Mouse (Mus musculus): ENCODE results near the gene Tnfsf13b. TPM values are rescaled to one million over a fixed set of nuclear protein-coding genes. Genes with fewer than 3 reads are reported as not detected.
A peak's percentile ranks its signal among the peaks of the same experiment; 100 is the strongest.

Gene Tnfsf13b
- polyA plus RNA-seq, 1 experiment: 1.1 TPM

GRCm38 (mm10) chr8:9978475-9979230, 27.6 kb upstream of the Tnfsf13b start:
- TF ChIP-seq CTCF (IDR thresholded peaks at IDR 0.05; ENCODE audit: extremely low read depth, insufficient read depth, low read length) (no peak), POLR2A (IDR thresholded peaks at IDR 0.05; ENCODE audit: extremely low read depth, insufficient read depth, low read length) (no peak)
- H3K4me1 ChIP-seq (ENCODE audit: control insufficient read depth, insufficient read depth, low read length): peaks cover 13% of the 10 kb centered on the region
- peak overlapping the region; percentile 91 for H3K4me3 ChIP-seq (ENCODE audit: insufficient read depth, low read length)
- no peak overlapping the region for H3K27ac ChIP-seq (ENCODE audit: insufficient read depth, low read length)

GRCm38 (mm10) chr8:9979746-9980145, 26.5 kb upstream of the Tnfsf13b start:
- no peak for TF ChIP-seq CTCF (IDR thresholded peaks at IDR 0.05; ENCODE audit: extremely low read depth, insufficient read depth, low read length)
- TF ChIP-seq POLR2A (IDR thresholded peaks at IDR 0.05; ENCODE audit: extremely low read depth, insufficient read depth, low read length): no peak
- H3K27ac ChIP-seq (ENCODE audit: insufficient read depth, low read length): no peak overlapping the region
- no peak overlapping the region for H3K4me3 ChIP-seq (ENCODE audit: insufficient read depth, low read length)
- H3K4me1 ChIP-seq (ENCODE audit: control insufficient read depth, insufficient read depth, low read length): peaks cover 13% of the 10 kb centered on the region

GRCm38 (mm10) chr8:9980188-9980587, 26.1 kb upstream of the Tnfsf13b start:
- TF ChIP-seq POLR2A (IDR thresholded peaks at IDR 0.05; ENCODE audit: extremely low read depth, insufficient read depth, low read length) (no peak), CTCF (IDR thresholded peaks at IDR 0.05; ENCODE audit: extremely low read depth, insufficient read depth, low read length) (no peak)
- H3K27ac ChIP-seq (ENCODE audit: insufficient read depth, low read length): no peak overlapping the region

DNA sequence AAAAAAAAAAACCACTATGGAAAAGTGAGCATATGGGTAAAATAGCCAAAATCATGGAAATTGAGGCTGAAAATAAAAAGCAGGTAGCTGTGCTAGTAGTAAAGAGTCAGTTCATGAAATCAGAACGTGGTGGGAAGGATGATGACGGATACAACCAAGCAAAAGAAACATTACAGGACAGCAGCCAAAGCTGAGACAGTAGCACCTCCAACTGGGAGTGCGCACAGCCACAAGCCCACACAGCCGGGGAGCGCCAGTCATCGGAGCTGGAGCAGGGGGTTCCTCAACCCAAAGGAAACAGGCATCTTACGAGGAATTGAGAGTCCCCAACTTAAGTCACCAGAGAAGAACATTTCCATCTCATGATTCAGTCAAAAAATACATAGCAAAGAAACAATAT, 2.2 kb upstream of the Tnfsf13b start:
- no peak overlapping the region for H3K27ac ChIP-seq (ENCODE audit: insufficient read depth, low read length)
- no peak for TF ChIP-seq CTCF (IDR thresholded peaks at IDR 0.05; ENCODE audit: extremely low read depth, insufficient read depth, low read length)

More at GRCm38 (mm10) chr8:9980188-9980587, 26.1 kb upstream of the Tnfsf13b start:
- Histone ChIP-seq H3K4me1 (ENCODE audit: control insufficient read depth, insufficient read depth, low read length) (peaks cover 13% of the 10 kb centered on the region), H3K4me3 (ENCODE audit: insufficient read depth, low read length) (no peak overlapping the region)

DNA sequence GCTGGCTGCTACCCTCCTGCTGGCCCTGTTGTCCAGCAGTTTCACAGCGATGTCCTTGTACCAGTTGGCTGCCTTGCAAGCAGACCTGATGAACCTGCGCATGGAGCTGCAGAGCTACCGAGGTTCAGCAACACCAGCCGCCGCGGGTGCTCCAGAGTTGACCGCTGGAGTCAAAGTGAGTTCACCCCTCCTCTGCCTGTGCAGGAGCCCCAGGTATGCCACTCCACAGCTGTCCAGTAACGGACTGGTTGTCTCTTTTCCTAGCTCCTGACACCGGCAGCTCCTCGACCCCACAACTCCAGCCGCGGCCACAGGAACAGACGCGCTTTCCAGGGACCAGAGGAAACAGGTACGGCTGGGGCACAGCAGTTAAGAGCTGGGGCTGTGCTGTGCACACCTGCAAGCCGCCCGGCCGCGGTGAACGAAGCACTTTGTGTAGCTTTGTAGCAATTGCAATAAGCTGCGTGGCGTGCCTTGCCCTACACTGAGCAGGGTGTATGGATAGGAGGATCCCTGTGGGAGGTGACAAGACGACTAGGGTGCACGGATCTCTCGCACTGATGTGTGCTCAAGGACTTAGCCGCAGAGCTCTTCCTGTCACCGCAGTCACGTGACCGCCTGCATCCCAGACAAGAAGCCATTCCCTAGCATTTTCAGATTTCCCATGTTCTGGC, 856 bp downstream of the Tnfsf13b start:
- TF ChIP-seq CTCF (IDR thresholded peaks at IDR 0.05; ENCODE audit: extremely low read depth, insufficient read depth, low read length) (no peak), POLR2A (IDR thresholded peaks at IDR 0.05; ENCODE audit: extremely low read depth, insufficient read depth, low read length) (peak; percentile 54; the same call in 1 of the 2 replicates)
- Histone ChIP-seq H3K4me1 (ENCODE audit: control insufficient read depth, insufficient read depth, low read length) (no peaks in the 10 kb centered on the region), H3K4me3 (ENCODE audit: insufficient read depth, low read length) (peak overlapping the region; percentile 20), H3K27ac (ENCODE audit: insufficient read depth, low read length) (no peak overlapping the region)

More for the DNA sequence above, 2.2 kb upstream of the Tnfsf13b start:
- no peaks in the 10 kb centered on the region for H3K4me1 ChIP-seq (ENCODE audit: control insufficient read depth, insufficient read depth, low read length)
- no peak overlapping the region for H3K4me3 ChIP-seq (ENCODE audit: insufficient read depth, low read length)

- peak overlapping the region; percentile 20 for H3K4me3 ChIP-seq (ENCODE audit: insufficient read depth, low read length)
- no peaks in the 10 kb centered on the region for H3K4me1 ChIP-seq (ENCODE audit: control insufficient read depth, insufficient read depth, low read length)
- no peak overlapping the region for H3K27ac ChIP-seq (ENCODE audit: insufficient read depth, low read length)
- no peak for TF ChIP-seq POLR2A (IDR thresholded peaks at IDR 0.05; ENCODE audit: extremely low read depth, insufficient read depth, low read length)
Measured at GRCm38 (mm10) chr8:10007660-10008028, 1.4 kb downstream of the Tnfsf13b start.

GRCm38 (mm10) chr8:10016252-10016651, 10.0 kb downstream of the Tnfsf13b start:
- Histone ChIP-seq H3K27ac (ENCODE audit: insufficient read depth, low read length) (no peak overlapping the region), H3K4me3 (ENCODE audit: insufficient read depth, low read length) (no peak overlapping the region), H3K4me1 (ENCODE audit: control insufficient read depth, insufficient read depth, low read length) (no peaks in the 10 kb centered on the region)
- no peak for TF ChIP-seq CTCF (IDR thresholded peaks at IDR 0.05; ENCODE audit: extremely low read depth, insufficient read depth, low read length)
- TF ChIP-seq POLR2A (IDR thresholded peaks at IDR 0.05; ENCODE audit: extremely low read depth, insufficient read depth, low read length): no peak

- no peak overlapping the region for H3K27ac ChIP-seq (ENCODE audit: insufficient read depth, low read length)
Measured at GRCm38 (mm10) chr8:10017231-10017630, 11.0 kb downstream of the Tnfsf13b start.

GRCm38 (mm10) chr8:10030320-10031060, 24.2 kb downstream of the Tnfsf13b start:
- TF ChIP-seq POLR2A (IDR thresholded peaks at IDR 0.05; ENCODE audit: extremely low read depth, insufficient read depth, low read length) (no peak), CTCF (IDR thresholded peaks at IDR 0.05; ENCODE audit: extremely low read depth, insufficient read depth, low read length) (no peak)

More at GRCm38 (mm10) chr8:10017231-10017630, 11.0 kb downstream of the Tnfsf13b start:
- H3K4me3 ChIP-seq (ENCODE audit: insufficient read depth, low read length): no peak overlapping the region
- TF ChIP-seq POLR2A (IDR thresholded peaks at IDR 0.05; ENCODE audit: extremely low read depth, insufficient read depth, low read length) (no peak), CTCF (IDR thresholded peaks at IDR 0.05; ENCODE audit: extremely low read depth, insufficient read depth, low read length) (no peak)
- no peaks in the 10 kb centered on the region for H3K4me1 ChIP-seq (ENCODE audit: control insufficient read depth, insufficient read depth, low read length)

More at GRCm38 (mm10) chr8:10030320-10031060, 24.2 kb downstream of the Tnfsf13b start:
- H3K27ac ChIP-seq (ENCODE audit: insufficient read depth, low read length): no peak overlapping the region
- no peak overlapping the region for H3K4me3 ChIP-seq (ENCODE audit: insufficient read depth, low read length)
- no peaks in the 10 kb centered on the region for H3K4me1 ChIP-seq (ENCODE audit: control insufficient read depth, insufficient read depth, low read length)

Data from cortical plate, adult 2 months (tissue).